Mouse (Mus musculus) forebrain, postnatal 0 days (tissue): ENCODE measurements around the gene Itih4. TPM values are rescaled to one million over a fixed set of nuclear protein-coding genes. Genes with fewer than 3 reads are reported as not detected.

Experiments used
- ATAC-seq: fragments of 200-750 bp; cut with Nextera tagmentation; 2 replicates; pipeline ENCODE4 v1.8.0; 2017; ENCODE audit warnings: mild to moderate bottlenecking, moderate library complexity
- DNase-seq: peaks from one replicate; pipeline ENCODE4 v3.0.0-alpha.2; 2015
- H3K27ac ChIP-seq: fragments of 300-500 bp; sonication (generic); 2 replicates; pipeline ENCODE4 v1.5.1; 2014; ENCODE audit warnings: low read depth, mild to moderate bottlenecking, antibody characterized with exemption, low read length, moderate library complexity, mixed read lengths
- H3K27me3 ChIP-seq: fragments of 300-500 bp; sonication (generic); 2 replicates; pipeline ENCODE4 v1.6.1; 2014; ENCODE audit warnings: mild to moderate bottlenecking, low read length, mixed read lengths; ENCODE audit not compliant: insufficient read depth
- H3K36me3 ChIP-seq: fragments of 300-500 bp; sonication (generic); 2 replicates; pipeline ENCODE4 v1.6.1; 2014; ENCODE audit warnings: mild to moderate bottlenecking, moderate library complexity; ENCODE audit not compliant: insufficient read depth
- H3K4me1 ChIP-seq: fragments of 300-500 bp; sonication (generic); 2 replicates; pipeline ENCODE4 v1.6.1; 2014; ENCODE audit warnings: antibody characterized with exemption; ENCODE audit not compliant: insufficient read depth
- H3K4me2 ChIP-seq: fragments of 300-500 bp; sonication (generic); 2 replicates; pipeline ENCODE4 v1.6.1; 2014; ENCODE audit warnings: low read depth, mild to moderate bottlenecking, moderate library complexity
- H3K4me3 ChIP-seq: fragments of 300-500 bp; sonication (generic); 2 replicates; pipeline ENCODE4 v1.5.1; 2014; ENCODE audit warnings: low read depth, low read length, mixed read lengths
- H3K9ac ChIP-seq: fragments of 300-500 bp; sonication (generic); 2 replicates; pipeline ENCODE4 v1.6.1; 2014; ENCODE audit warnings: mild to moderate bottlenecking
- H3K9me3 ChIP-seq: fragments of 300-500 bp; sonication (generic); 2 replicates; pipeline ENCODE4 v1.6.1; 2016; ENCODE audit warnings: low read length
- CTCF ChIP-seq: sonication (generic); IDR thresholded peaks from 2 replicates; pipeline ENCODE4 v1.5.1; 2016; ENCODE audit warnings: antibody characterized with exemption, control low read depth, low read depth
- WGBS: fragments of 180-500 bp; shearing (Covaris S2); extraction: QIAGEN DNeasy Blood & Tissue Kit; methylation state at CpG from one replicate; pipeline ENCODE4 v1.1.7; 2014; 5-methylcytosine and 5-hydroxymethylcytosine counted together
- polyA plus RNA-seq: library from polyadenylated mRNA; unstranded; fragments of >200 nt; fragmentation: Nextera tagmentation; extraction: Ambion mirVana; gene quantifications from 2 replicates; pipeline ENCODE4 v1.2.1, GENCODE M21; 2015
- total RNA-seq: library from RNA; depleted of rRNA; stranded (reverse); fragments of >200 nt; gene quantifications from 2 replicates; pipeline ENCODE4 v1.2.3, GENCODE M21; 2014

The Itih4 gene
- total and polyA plus RNA-seq, 2 experiments from 2014 or later: 0.15 TPM; not detected in 1

DNA sequence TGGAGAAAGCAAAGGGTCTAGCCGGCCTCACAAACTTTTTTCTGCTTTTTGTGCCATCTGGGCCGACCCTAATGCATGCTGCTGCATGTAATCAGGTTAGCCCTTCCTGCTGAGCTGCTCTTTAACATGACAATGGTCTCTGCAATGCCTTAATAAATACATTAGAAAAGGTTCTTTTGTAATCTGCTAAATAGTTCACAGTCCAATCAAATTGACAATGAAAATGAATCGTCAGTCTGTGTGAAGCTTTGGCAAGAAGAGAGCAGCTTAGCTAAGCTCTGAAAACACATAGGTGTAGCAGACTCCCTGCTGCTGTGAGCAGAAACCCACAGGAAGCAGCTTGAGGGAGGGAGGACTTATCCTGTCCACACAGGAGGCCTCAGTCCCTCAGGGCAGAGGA is 13.7 kb downstream of the Itih4 start:
- ATAC-seq (no peak), DNase-seq (no peak)
- H3K9me3 ChIP-seq: no peaks in the 10 kb centered on the region
- H3K4me3 ChIP-seq: no peak overlapping the region
- no peak overlapping the region for H3K27ac ChIP-seq
- no peaks in the 10 kb centered on the region for H3K4me1 ChIP-seq
- no peaks in the 10 kb centered on the region for H3K27me3 ChIP-seq
- no peak overlapping the region for H3K4me2 ChIP-seq
- WGBS: 6% methylated on average over 3 of the region's 3 CpGs
- H3K9ac ChIP-seq: no peak overlapping the region
- TF ChIP-seq CTCF: no peak
- H3K36me3 ChIP-seq: no peaks in the 10 kb centered on the region

DNA sequence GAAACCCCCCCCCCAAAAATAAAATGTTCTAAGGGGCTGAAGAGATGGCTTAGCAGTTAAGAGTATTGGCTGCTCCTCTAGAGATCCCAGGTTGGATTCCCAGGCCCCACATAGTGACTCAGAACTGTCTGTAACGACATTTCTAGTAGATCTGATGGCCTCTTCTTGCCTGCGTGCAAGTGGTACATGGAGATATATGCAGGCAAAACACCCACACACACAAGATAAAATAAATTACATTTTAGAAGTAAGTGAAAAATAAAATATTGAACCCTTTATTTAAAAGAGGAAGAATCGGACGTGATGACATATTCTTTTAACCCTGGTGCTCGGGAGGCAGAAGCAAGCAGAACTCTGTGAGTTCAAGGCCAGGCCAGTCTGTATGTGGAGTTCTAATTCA is 16.4 kb downstream of the Itih4 start:
- DNase-seq: no peak
- H3K4me3 ChIP-seq: no peak overlapping the region
- no peaks in the 10 kb centered on the region for H3K4me1 ChIP-seq
- H3K9me3 ChIP-seq: no peaks in the 10 kb centered on the region
- ATAC-seq: no peak
- no peak overlapping the region for H3K27ac ChIP-seq
- 94% methylated on average over 5 of the region's 5 CpGs for WGBS
- H3K4me2 ChIP-seq: no peak overlapping the region
- TF ChIP-seq CTCF: no peak
- H3K27me3 ChIP-seq: no peaks in the 10 kb centered on the region
- H3K9ac ChIP-seq: no peak overlapping the region
- H3K36me3 ChIP-seq: no peaks in the 10 kb centered on the region

DNA sequence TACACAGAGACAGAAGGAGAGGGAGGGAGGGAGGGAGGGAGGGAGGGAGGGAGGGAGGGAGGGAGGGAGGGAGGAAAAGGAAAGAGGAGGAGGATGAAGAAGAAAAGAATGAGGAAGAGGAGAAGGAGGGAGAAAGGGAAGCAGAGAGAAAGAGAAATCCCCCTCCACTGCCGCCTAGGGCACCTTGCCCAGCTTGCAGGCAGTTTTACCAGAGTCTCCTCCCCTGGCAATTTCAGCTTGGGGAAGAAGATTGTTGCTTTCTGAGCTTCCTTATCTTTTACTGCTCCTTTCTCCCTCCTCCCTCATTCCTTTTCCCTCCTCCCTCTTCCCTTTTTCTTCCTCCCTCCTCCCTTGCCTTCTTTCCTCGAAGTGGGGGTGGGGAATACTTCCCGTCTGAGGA is 16.8 kb downstream of the Itih4 start:
- no peak for ATAC-seq

DNA sequence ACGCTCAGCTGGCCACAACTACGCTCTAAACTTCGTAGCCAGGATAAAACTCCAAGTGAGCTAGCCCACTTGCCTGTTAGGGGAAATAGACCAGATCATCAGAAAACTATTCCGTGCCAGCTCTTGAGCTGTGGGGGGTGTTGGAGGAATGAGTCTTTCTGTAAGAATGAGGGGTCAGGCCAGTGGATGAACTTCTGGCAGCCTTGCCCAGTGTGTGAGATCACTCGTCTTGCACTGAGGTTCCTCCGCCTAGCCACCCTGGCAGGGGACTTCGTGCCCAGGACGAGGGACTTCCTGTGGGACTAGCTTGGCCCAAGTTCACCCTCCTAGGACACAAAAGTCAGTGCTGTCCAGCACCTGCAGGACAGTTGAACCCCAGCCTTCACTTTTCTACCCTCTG is 18.0 kb downstream of the Itih4 start:
- no peaks in the 10 kb centered on the region for H3K9me3 ChIP-seq
- TF ChIP-seq CTCF: no peak
- DNase-seq (no peak), ATAC-seq (no peak)
- H3K4me3 ChIP-seq: no peak overlapping the region
- 86% methylated on average over 8 of the region's 8 CpGs for WGBS
- no peak overlapping the region for H3K9ac ChIP-seq
- no peaks in the 10 kb centered on the region for H3K4me1 ChIP-seq
- H3K36me3 ChIP-seq: no peaks in the 10 kb centered on the region
- H3K27ac ChIP-seq: no peak overlapping the region
- no peak overlapping the region for H3K4me2 ChIP-seq
- no peaks in the 10 kb centered on the region for H3K27me3 ChIP-seq

More for the DNA sequence above, 16.8 kb downstream of the Itih4 start:
- no peaks in the 10 kb centered on the region for H3K9me3 ChIP-seq
- H3K36me3 ChIP-seq: no peaks in the 10 kb centered on the region
- H3K27ac ChIP-seq: no peak overlapping the region
- no peak for TF ChIP-seq CTCF
- DNase-seq: no peak
- H3K4me1 ChIP-seq: no peaks in the 10 kb centered on the region
- no peak overlapping the region for H3K9ac ChIP-seq
- H3K4me3 ChIP-seq: no peak overlapping the region
- no peaks in the 10 kb centered on the region for H3K27me3 ChIP-seq
- H3K4me2 ChIP-seq: no peak overlapping the region
- 74% methylated on average over 3 of the region's 3 CpGs for WGBS

DNA sequence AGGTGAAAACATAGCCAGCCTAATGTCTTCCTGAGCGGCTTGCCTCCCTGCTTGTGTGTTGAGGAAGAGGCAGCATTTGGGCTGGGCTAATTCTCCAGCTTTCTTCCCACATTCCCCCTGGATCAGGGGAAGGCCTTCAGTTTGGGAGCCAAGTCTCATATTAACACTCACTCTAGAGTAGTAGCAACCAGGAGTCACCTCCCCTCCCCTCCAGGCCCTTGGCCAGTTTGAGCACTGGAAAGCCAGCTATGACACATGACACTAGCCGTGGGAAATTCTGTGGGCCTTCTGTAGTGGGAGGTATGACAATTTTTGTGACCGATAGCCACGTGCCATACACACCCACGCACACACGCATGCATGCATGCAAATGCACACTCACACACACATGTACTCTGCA is 19.7 kb downstream of the Itih4 start:
- no peaks in the 10 kb centered on the region for H3K4me1 ChIP-seq
- TF ChIP-seq CTCF: no peak
- no peaks in the 10 kb centered on the region for H3K36me3 ChIP-seq
- no peak overlapping the region for H3K4me2 ChIP-seq
- WGBS: 95% methylated on average over 6 of the region's 6 CpGs
- H3K27me3 ChIP-seq: no peaks in the 10 kb centered on the region
- H3K27ac ChIP-seq: no peak overlapping the region
- ATAC-seq: no peak
- DNase-seq: no peak
- H3K9me3 ChIP-seq: no peaks in the 10 kb centered on the region
- H3K4me3 ChIP-seq: no peak overlapping the region
- H3K9ac ChIP-seq: no peak overlapping the region

DNA sequence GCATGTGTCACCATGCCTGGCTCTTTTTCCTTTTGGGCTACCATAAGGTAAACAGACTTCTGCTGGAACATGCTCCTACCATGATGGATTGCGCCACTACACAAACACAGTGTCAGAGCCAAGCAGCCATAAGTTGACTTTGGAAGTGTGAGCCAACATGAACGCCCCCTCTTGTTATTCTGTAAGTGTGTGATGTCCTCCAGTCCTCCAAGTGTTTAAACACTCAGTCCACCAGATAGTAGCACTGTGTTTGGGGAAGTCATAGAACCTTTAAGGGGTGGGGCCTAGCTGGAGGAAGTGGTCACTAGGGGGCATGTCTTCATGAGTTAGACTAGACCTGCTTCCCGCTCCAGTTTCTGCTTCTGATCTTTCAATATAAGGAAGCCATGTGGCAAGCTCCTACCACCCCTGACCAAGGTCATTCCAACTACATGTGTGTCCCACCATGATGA is 21.6 kb downstream of the Itih4 start:
- 74% methylated on average over 3 of the region's 3 CpGs for WGBS
- Histone ChIP-seq H3K4me1 (no peaks in the 10 kb centered on the region), H3K4me3 (no peak overlapping the region), H3K9me3 (no peaks in the 10 kb centered on the region), H3K27ac (no peak overlapping the region), H3K36me3 (no peaks in the 10 kb centered on the region), H3K27me3 (no peaks in the 10 kb centered on the region), H3K4me2 (no peak overlapping the region), H3K9ac (no peak overlapping the region)
- DNase-seq (no peak), ATAC-seq (0 out of 2 replicates have a peak, but pooled peaks have one; percentile 10)
- TF ChIP-seq CTCF: no peak

DNA sequence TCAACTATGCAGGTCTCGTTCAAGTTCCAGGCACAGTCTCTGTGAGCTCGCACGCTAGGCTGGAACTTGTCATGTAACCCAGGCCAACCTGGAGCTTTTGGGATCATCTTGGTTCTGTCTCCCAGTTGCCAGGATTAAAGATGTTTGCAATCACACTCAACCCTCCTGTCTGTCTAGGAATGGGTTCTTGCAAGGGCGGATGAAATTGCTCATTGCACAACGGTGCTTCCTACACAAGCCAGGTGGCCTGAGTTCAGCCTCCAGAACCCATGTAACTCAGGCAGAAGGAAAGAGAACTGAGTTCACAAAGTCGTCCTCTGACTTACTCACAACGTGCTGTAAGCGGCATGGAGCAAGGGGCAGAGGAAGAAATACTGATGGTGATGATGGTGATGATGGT is 24.9 kb downstream of the Itih4 start:
- no peak overlapping the region for H3K27ac ChIP-seq
- no peak for TF ChIP-seq CTCF
- 92% methylated on average over 8 of the region's 8 CpGs for WGBS
- H3K36me3 ChIP-seq: no peaks in the 10 kb centered on the region
- no peak overlapping the region for H3K4me2 ChIP-seq
- H3K27me3 ChIP-seq: no peaks in the 10 kb centered on the region
- DNase-seq (no peak), ATAC-seq (no peak)
- H3K9me3 ChIP-seq: no peaks in the 10 kb centered on the region
- H3K4me3 ChIP-seq: no peak overlapping the region
- no peaks in the 10 kb centered on the region for H3K4me1 ChIP-seq
- H3K9ac ChIP-seq: no peak overlapping the region

DNA sequence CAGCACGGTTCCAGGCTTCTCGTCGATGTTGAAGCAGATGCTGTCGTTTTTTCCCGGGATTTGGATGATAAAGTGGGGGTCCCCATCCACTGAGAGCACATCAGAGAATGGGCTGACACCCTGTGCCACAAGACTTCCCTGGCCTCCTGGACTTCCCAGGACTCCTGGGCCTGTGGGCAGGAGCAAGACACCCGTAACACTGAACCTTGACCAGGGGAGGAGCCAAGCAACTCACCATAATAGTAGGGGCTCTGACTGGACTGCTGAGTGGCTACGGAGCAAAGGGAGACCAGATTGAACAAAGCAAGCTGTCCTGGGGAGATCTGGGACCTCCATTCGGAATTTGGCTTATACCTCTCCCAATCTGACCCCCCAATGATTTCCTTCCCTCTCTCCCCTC is 26.4 kb downstream of the Itih4 start:
- Histone ChIP-seq H3K4me2 (no peak overlapping the region), H3K36me3 (no peaks in the 10 kb centered on the region), H3K9me3 (no peaks in the 10 kb centered on the region), H3K4me3 (no peak overlapping the region), H3K4me1 (no peaks in the 10 kb centered on the region), H3K27ac (no peak overlapping the region), H3K9ac (no peak overlapping the region), H3K27me3 (no peaks in the 10 kb centered on the region)
- TF ChIP-seq CTCF: no peak
- 79% methylated on average over 8 of the region's 8 CpGs for WGBS
- DNase-seq (no peak), ATAC-seq (no peak)
